Mouse (Mus musculus) liver, embryonic 14.5 days (tissue): Measurements from ENCODE around the gene Serinc5.

Experiments used
- CTCF ChIP-seq: IDR thresholded peaks from 2 replicates; pipeline ENCODE4 v1.5.1; 2016; ENCODE audit warnings: antibody characterized with exemption, low read depth, control low read depth
- EP300 ChIP-seq: IDR thresholded peaks from 2 replicates; pipeline ENCODE4 v1.6.1; 2016; ENCODE audit warnings: antibody characterized with exemption, low read depth

- TF ChIP-seq CTCF, result no peak
- TF ChIP-seq EP300, result no peak
Observed at GRCm38 (mm10) chr13:92704189-92704588, 93.3 kb downstream of the Serinc5 start.
